Mouse (Mus musculus) bone marrow, adult 2 months (tissue): Measurements from ENCODE around the gene Gm5447.

ENCODE experiments used
- CTCF ChIP-seq: fragments of 200-500 bp; IDR thresholded peaks from 2 replicates; pipeline ENCODE4 v1.5.1; 2011; ENCODE audit warnings: low read length, control low read depth; ENCODE audit not compliant: control insufficient read depth, insufficient read depth
- POLR2A ChIP-seq: fragments of 200-500 bp; IDR thresholded peaks from 2 replicates; pipeline ENCODE4 v1.6.1; 2011; ENCODE audit warnings: low read depth, mild to moderate bottlenecking, control low read depth, low read length, borderline replicate concordance; ENCODE audit not compliant: control insufficient read depth

DNA sequence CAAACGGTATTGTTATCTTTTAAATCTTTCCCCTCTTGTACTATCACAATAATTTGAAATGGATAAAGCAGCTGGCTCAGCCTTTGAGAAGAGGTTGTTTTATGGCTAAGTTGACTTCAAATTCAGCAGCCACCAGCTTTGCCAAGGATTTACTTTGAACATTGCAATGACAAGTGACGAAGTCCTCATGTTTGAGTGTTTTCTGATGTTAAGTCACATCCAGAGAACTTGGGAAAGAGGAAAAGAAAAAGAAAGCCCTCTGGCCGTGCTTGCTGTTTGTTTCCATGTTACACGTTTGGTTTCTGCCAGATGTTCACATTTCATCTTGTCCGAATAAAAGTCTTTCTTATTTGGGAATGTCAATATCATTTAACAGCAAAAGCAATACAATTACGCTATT is 47.9 kb downstream of the Gm5447 start:
- no peak for TF ChIP-seq CTCF
- TF ChIP-seq POLR2A = no peak
